ENCODE assay signal across 8 mouse cellular contexts in the genomic region with DNA sequence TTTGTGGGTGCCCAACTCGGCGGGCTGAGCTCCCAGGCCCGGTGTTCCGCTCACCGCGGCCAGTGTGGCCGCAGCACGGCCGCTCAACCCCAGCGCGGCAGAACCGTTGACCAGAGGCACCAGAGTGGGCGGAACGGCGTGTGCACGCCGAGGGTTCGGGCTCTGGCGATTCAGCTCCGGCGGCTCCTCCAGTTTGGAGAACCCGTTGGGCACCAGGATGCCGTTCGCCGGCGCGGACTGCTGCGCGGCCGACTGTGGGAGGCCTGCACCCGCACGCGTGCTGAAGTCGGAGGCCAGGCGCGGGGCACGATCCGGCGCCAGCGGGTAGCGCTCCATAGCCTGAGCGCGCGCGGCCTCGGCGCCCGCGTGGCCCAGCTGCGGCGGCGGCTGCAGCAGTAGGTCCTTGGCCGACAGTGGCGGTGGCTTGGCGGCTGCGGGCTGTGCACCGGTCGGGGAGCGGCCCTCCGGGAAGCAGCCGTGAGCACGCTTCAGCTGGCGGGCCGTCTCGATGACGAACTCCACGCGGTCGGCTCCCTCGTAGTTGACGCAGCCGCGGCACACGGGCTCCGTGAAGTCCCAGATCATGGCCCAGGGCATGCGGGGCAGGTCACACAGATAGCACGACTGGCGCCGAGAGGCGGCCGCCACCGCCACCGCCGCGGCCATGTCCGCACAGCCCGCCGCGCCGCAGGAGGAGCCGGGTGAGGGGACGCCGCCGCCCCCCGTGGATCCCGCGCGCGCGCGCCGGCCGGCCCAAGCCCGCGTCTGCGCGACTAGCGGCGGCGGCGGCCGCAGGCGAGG. TPM values are rescaled to one million over a fixed set of nuclear protein-coding genes. Genes with fewer than 3 reads are reported as not detected.
DNase-seq lines count a peak whose midpoint lies in the region; ATAC-seq and TF ChIP-seq lines count a peak whose summit lies in the region.

No protein-coding gene starts in this region.

- H3K4me3 ChIP-seq in megakaryocyte, embryonic 14.5 days (replicated peaks), result peak overlapping the region; percentile 100
- peak overlapping the region; percentile 70 for H3K4me3 ChIP-seq in brown adipose tissue, adult 24 weeks (ENCODE audit: insufficient read depth, low read depth, low read length)
- H3K4me3 ChIP-seq in forebrain, embryonic 14.5 days (ENCODE audit: low read depth, low read length), result peak overlapping the region; percentile 99
- peak overlapping the region; percentile 100 for H3K4me3 ChIP-seq in intestine, embryonic 14.5 days (ENCODE audit: low read depth, low read length)
- H3K4me3 ChIP-seq in liver, postnatal 0 days (ENCODE audit: low read depth, low read length), result peak overlapping the region; percentile 99
- peak overlapping the region; percentile 77 for H3K4me3 ChIP-seq in small intestine, adult 2 months (ENCODE audit: low read depth, low read length)

- peak overlapping the region; percentile 100 for H3K9ac ChIP-seq in forebrain, embryonic 14.5 days (ENCODE audit: low read length)
- H3K9ac ChIP-seq in intestine, embryonic 14.5 days (ENCODE audit: low read length), result peak overlapping the region; percentile 100
- peak overlapping the region; percentile 99 for H3K9ac ChIP-seq in liver, postnatal 0 days (replicated peaks)

- peak overlapping the region; percentile 87 for H3K27ac ChIP-seq in brown adipose tissue, adult 24 weeks (replicated peaks; ENCODE audit: low read depth, low read length)
- peak overlapping the region; percentile 100 for H3K27ac ChIP-seq in forebrain, embryonic 14.5 days (ENCODE audit: low read depth, low read length)
- peak overlapping the region; percentile 99 for H3K27ac ChIP-seq in intestine, embryonic 14.5 days (ENCODE audit: low read depth)
- H3K27ac ChIP-seq in liver, postnatal 0 days (ENCODE audit: low read depth), result peak overlapping the region; percentile 98
- peak overlapping the region; percentile 97 for H3K27ac ChIP-seq in small intestine, adult 2 months (ENCODE audit: insufficient read depth, low read depth, low read length)

- peaks cover 43% of the 10 kb centered on the region for H3K4me1 ChIP-seq in megakaryocyte, embryonic 14.5 days
- peaks cover 13% of the 10 kb centered on the region for H3K4me1 ChIP-seq in brown adipose tissue, adult 24 weeks (ENCODE audit: control insufficient read depth, insufficient read depth, insufficient read length, low read length)
- peaks cover 54% of the 10 kb centered on the region for H3K4me1 ChIP-seq in forebrain, embryonic 14.5 days (ENCODE audit: control insufficient read depth, insufficient read depth, low read length)
- peaks cover 41% of the 10 kb centered on the region for H3K4me1 ChIP-seq in intestine, embryonic 14.5 days (replicated peaks; ENCODE audit: control insufficient read depth, insufficient read depth, low read length)
- H3K4me1 ChIP-seq in liver, postnatal 0 days (ENCODE audit: insufficient read depth), result peaks cover 30% of the 10 kb centered on the region
- H3K4me1 ChIP-seq in small intestine, adult 2 months (ENCODE audit: control insufficient read depth, insufficient read depth, insufficient read length, low read length), result peaks cover 12% of the 10 kb centered on the region

- no peak for TF ChIP-seq EP300 in liver, postnatal 0 days (IDR thresholded peaks at IDR 0.05; ENCODE audit: low read depth)

- no peaks in the 10 kb centered on the region for H3K9me3 ChIP-seq in megakaryocyte, embryonic 14.5 days
- no peaks in the 10 kb centered on the region for H3K9me3 ChIP-seq in forebrain, embryonic 14.5 days (replicated peaks; ENCODE audit: control insufficient read depth, low read length)
- H3K9me3 ChIP-seq in intestine, embryonic 14.5 days (ENCODE audit: control insufficient read depth, low read length), result no peaks in the 10 kb centered on the region
- H3K9me3 ChIP-seq in liver, postnatal 0 days (ENCODE audit: low read length), result no peaks in the 10 kb centered on the region

- no peak for ATAC-seq in megakaryocyte, adult 5-6 weeks (ENCODE audit: poor library complexity, severe bottlenecking)
- no peak for ATAC-seq in forebrain, embryonic 14.5 days
- no peak for ATAC-seq in intestine, embryonic 14.5 days (replicated peaks; ENCODE audit: low FRiP score, low TSS enrichment, low read depth)
- no peak for ATAC-seq in liver, postnatal 0 days
- ATAC-seq in megakaryocyte progenitor cell, adult 5-6 weeks (replicated peaks; ENCODE audit: poor library complexity), result no peak

- peaks cover 42% of the 10 kb centered on the region for H3K36me3 ChIP-seq in megakaryocyte, embryonic 14.5 days (replicated peaks; ENCODE audit: low read length)
- peaks cover 28% of the 10 kb centered on the region for H3K36me3 ChIP-seq in forebrain, embryonic 14.5 days (ENCODE audit: control insufficient read depth, insufficient read depth, low read length)
- peaks cover 37% of the 10 kb centered on the region for H3K36me3 ChIP-seq in intestine, embryonic 14.5 days (ENCODE audit: control insufficient read depth, insufficient read depth, low read length)
- peaks cover 16% of the 10 kb centered on the region for H3K36me3 ChIP-seq in liver, postnatal 0 days (replicated peaks; ENCODE audit: insufficient read depth, low read length)
- H3K36me3 ChIP-seq in small intestine, adult 2 months (ENCODE audit: control insufficient read depth, insufficient read depth, low read length), result peaks cover 31% of the 10 kb centered on the region

- DNase-seq in forebrain, embryonic 14.5 days (ENCODE audit: low spot score), result no peak
- DNase-seq in intestine, embryonic 14.5 days (ENCODE audit: low spot score), result no peak
- DNase-seq in liver, postnatal 0 days, result peak; percentile 68

- no peak for TF ChIP-seq CTCF in liver, postnatal 0 days (IDR thresholded peaks at IDR 0.05; ENCODE audit: low read depth)
- TF ChIP-seq CTCF in small intestine, adult 2 months (IDR thresholded peaks at IDR 0.05; ENCODE audit: extremely low read depth, insufficient read length, insufficient replicate concordance, low read depth, low read length), result no peak

- no peaks in the 10 kb centered on the region for H3K27me3 ChIP-seq in megakaryocyte, embryonic 14.5 days (replicated peaks)
- no peaks in the 10 kb centered on the region for H3K27me3 ChIP-seq in forebrain, embryonic 14.5 days (replicated peaks; ENCODE audit: control insufficient read depth, insufficient read depth, low read length)
- no peaks in the 10 kb centered on the region for H3K27me3 ChIP-seq in intestine, embryonic 14.5 days (replicated peaks; ENCODE audit: control insufficient read depth, insufficient read depth, low read length)
- no peaks in the 10 kb centered on the region for H3K27me3 ChIP-seq in liver, postnatal 0 days (ENCODE audit: insufficient read depth, low read length)
- H3K27me3 ChIP-seq in small intestine, adult 2 months (ENCODE audit: control insufficient read depth, insufficient read depth, low read length), result no peaks in the 10 kb centered on the region

- TF ChIP-seq POLR2A in small intestine, adult 2 months (IDR thresholded peaks at IDR 0.05; ENCODE audit: low read depth, low read length), result no peak

- WGBS in forebrain, embryonic 14.5 days, result under 1% methylated on average over 99 of the region's 113 CpGs
- under 1% methylated on average over 96 of the region's 113 CpGs for WGBS in intestine, embryonic 14.5 days
- WGBS in liver, postnatal 0 days (ENCODE audit: insufficient replicate concordance), result under 1% methylated on average over 89 of the region's 113 CpGs
- 3% methylated on average over 113 of the region's 113 CpGs for WGBS in small intestine, adult 2 months

- H3K4me2 ChIP-seq in forebrain, embryonic 14.5 days (ENCODE audit: low read length), result peak overlapping the region; percentile 100
- H3K4me2 ChIP-seq in intestine, embryonic 14.5 days (ENCODE audit: low read length), result peak overlapping the region; percentile 95
- H3K4me2 ChIP-seq in liver, postnatal 0 days (ENCODE audit: low read depth, low read length), result peak overlapping the region; percentile 78

RNA-seq across cellular contexts. Expression of gene Irf2bp2, which starts 0.8 kb away (rescaled TPM):
- polyA plus RNA-seq in megakaryocyte, embryonic 14.5 days (2012; ENCODE audit: insufficient read depth, low replicate concordance), result 51.5 and 58.6 TPM in 2 replicates
- total RNA-seq in megakaryocyte, adult 5-6 weeks (2015), result 95.9 and 105 TPM in 2 replicates
- 93.8 and 99.8 TPM in 2 replicates for total RNA-seq in megakaryocyte, adult 5-6 weeks (2017)
- 12.0 and 24.3 TPM in 2 replicates for polyA plus RNA-seq in brown adipose tissue, adult 24 weeks (2012; ENCODE audit: insufficient read depth, insufficient read length, missing spikeins)
- polyA plus RNA-seq in forebrain, embryonic 14.5 days (2014; fragmentation: Nextera tagmentation; extraction: Ambion mirVana), result 7.9 and 8.3 TPM in 2 replicates
- 11.3 and 11.5 TPM in 2 replicates for polyA plus RNA-seq in intestine, embryonic 14.5 days (2014; fragmentation: Nextera tagmentation; extraction: Ambion mirVana)
- polyA plus RNA-seq in liver, postnatal 0 days (2015; fragmentation: Nextera tagmentation; extraction: Ambion mirVana), result 5.0 and 6.2 TPM in 2 replicates
- 50.5 and 91.6 TPM in 2 replicates for polyA plus RNA-seq in small intestine, adult 2 months (2012; rRNA removed)
- total RNA-seq in megakaryocyte progenitor cell, adult 5-6 weeks (2015), result 109 and 114 TPM in 2 replicates
- total RNA-seq in megakaryocyte progenitor cell, adult 5-6 weeks (2017), result 95.7 and 110 TPM in 2 replicates
